Mouse (Mus musculus) bone marrow, adult 2 months (tissue): ENCODE data around the gene Sh3bp1.

ENCODE experiments used
- CTCF ChIP-seq: fragments of 200-500 bp; IDR thresholded peaks from 2 replicates; pipeline ENCODE4 v1.5.1; 2011; ENCODE audit warnings: low read length, control low read depth; ENCODE audit not compliant: control insufficient read depth, insufficient read depth
- POLR2A ChIP-seq: fragments of 200-500 bp; IDR thresholded peaks from 2 replicates; pipeline ENCODE4 v1.6.1; 2011; ENCODE audit warnings: low read depth, mild to moderate bottlenecking, control low read depth, low read length, borderline replicate concordance; ENCODE audit not compliant: control insufficient read depth

GRCm38 (mm10) chr15:78868398-78868797, 31.2 kb upstream of the Sh3bp1 start:
- TF ChIP-seq CTCF (no peak), POLR2A (no peak)
